Mouse (Mus musculus) small intestine, adult 2 months (tissue): ENCODE results near the gene Gm10491. TPM values are rescaled to one million over a fixed set of nuclear protein-coding genes. Genes with fewer than 3 reads are reported as not detected.

Experiments used
- H3K27ac ChIP-seq: fragments of 200-500 bp; 2 replicates; pipeline ENCODE4 v1.5.1; 2012; ENCODE audit warnings: low read depth, low read length, control low read depth, inconsistent platforms; ENCODE audit not compliant: insufficient read depth
- H3K27me3 ChIP-seq: fragments of 200-500 bp; 2 replicates; pipeline ENCODE4 v1.6.1; 2012; ENCODE audit warnings: mild to moderate bottlenecking, moderate library complexity, low read length, inconsistent platforms; ENCODE audit not compliant: control insufficient read depth, insufficient read depth
- H3K36me3 ChIP-seq: fragments of 200-500 bp; 2 replicates; pipeline ENCODE4 v1.6.1; 2012; ENCODE audit warnings: mild to moderate bottlenecking, low read length, control low read depth, inconsistent platforms; ENCODE audit not compliant: control insufficient read depth, insufficient read depth
- H3K4me1 ChIP-seq: fragments of 200-500 bp; 2 replicates; pipeline ENCODE4 v1.6.1; 2012; ENCODE audit warnings: low read length, inconsistent platforms, mixed read lengths; ENCODE audit not compliant: control insufficient read depth, insufficient read depth, insufficient read length
- H3K4me3 ChIP-seq: fragments of 200-500 bp; 2 replicates; pipeline ENCODE4 v1.5.1; 2012; ENCODE audit warnings: low read depth, mild to moderate bottlenecking, control low read depth, inconsistent platforms, low read length, moderate library complexity
- CTCF ChIP-seq: fragments of 200-500 bp; IDR thresholded peaks from 2 replicates; pipeline ENCODE4 v1.5.1; 2012; ENCODE audit warnings: low read depth, mild to moderate bottlenecking, control low read depth, inconsistent platforms, low read length, moderate library complexity, mixed read lengths; ENCODE audit not compliant: insufficient replicate concordance, insufficient read length; ENCODE audit errors: extremely low read depth
- POLR2A ChIP-seq: fragments of 200-500 bp; IDR thresholded peaks from 2 replicates; pipeline ENCODE4 v1.6.1; 2012; ENCODE audit warnings: low read depth, mild to moderate bottlenecking, control low read depth, inconsistent platforms, low read length, moderate library complexity
- WGBS: fragments of 180-500 bp; shearing (Covaris S2); methylation state at CpG from one replicate; pipeline ENCODE4 v1.1.7; 2018; 5-methylcytosine and 5-hydroxymethylcytosine counted together
- polyA plus RNA-seq: library from polyadenylated mRNA; depleted of rRNA; stranded (reverse); fragments of >200 nt; gene quantifications from 2 replicates; pipeline ENCODE4 v1.2.3, GENCODE M21; 2012

The Gm10491 gene
- polyA plus RNA-seq, 1 experiment, result not detected

- 47% methylated on average over 3 of the region's 3 CpGs for whole genome bisulfite sequencing
- TF ChIP-seq CTCF, result no peak
- no peak for TF ChIP-seq POLR2A
- H3K27me3 ChIP-seq, result no peaks in the 10 kb centered on the region
- no peak overlapping the region for H3K4me3 ChIP-seq
- no peaks in the 10 kb centered on the region for H3K4me1 ChIP-seq
- H3K36me3 ChIP-seq, result peaks cover 38% of the 10 kb centered on the region
- H3K27ac ChIP-seq, result no peak overlapping the region
Measured at GRCm38 (mm10) chrX:7869826-7870225, 37.8 kb downstream of the Gm10491 start.

GRCm38 (mm10) chrX:7868506-7868905, 39.1 kb downstream of the Gm10491 start:
- TF ChIP-seq POLR2A, result no peak
- no peak for TF ChIP-seq CTCF
- Histone ChIP-seq H3K4me1 (no peaks in the 10 kb centered on the region), H3K27ac (no peak overlapping the region), H3K27me3 (no peaks in the 10 kb centered on the region), H3K36me3 (peaks cover 33% of the 10 kb centered on the region), H3K4me3 (no peak overlapping the region)
- 52% methylated on average over 2 of the region's 2 CpGs for WGBS

GRCm38 (mm10) chrX:7867141-7867540, 40.5 kb downstream of the Gm10491 start:
- Histone ChIP-seq H3K36me3 (peaks cover 21% of the 10 kb centered on the region), H3K27me3 (no peaks in the 10 kb centered on the region), H3K4me3 (no peak overlapping the region), H3K27ac (no peak overlapping the region), H3K4me1 (no peaks in the 10 kb centered on the region)
- TF ChIP-seq POLR2A, result no peak
- TF ChIP-seq CTCF, result no peak
- 95% methylated on average over 1 of the region's 1 CpGs for WGBS

- peaks cover 17% of the 10 kb centered on the region for H3K36me3 ChIP-seq
- 48% methylated on average over 2 of the region's 2 CpGs for WGBS
- H3K4me3 ChIP-seq, result no peak overlapping the region
- 0 out of 2 replicates have a peak, but pooled peaks cover 2% of the 10 kb centered on the region for H3K4me1 ChIP-seq
- H3K27me3 ChIP-seq, result no peaks in the 10 kb centered on the region
- H3K27ac ChIP-seq, result no peak overlapping the region
- no peak for TF ChIP-seq POLR2A
- no peak for TF ChIP-seq CTCF
Measured at GRCm38 (mm10) chrX:7865786-7866185, 41.8 kb downstream of the Gm10491 start.

- H3K4me1 ChIP-seq, result 0 out of 2 replicates have a peak, but pooled peaks cover 2% of the 10 kb centered on the region
- 59% methylated on average over 2 of the region's 2 CpGs for WGBS
- TF ChIP-seq CTCF, result no peak
- TF ChIP-seq POLR2A, result no peak
- H3K27me3 ChIP-seq, result no peaks in the 10 kb centered on the region
- H3K27ac ChIP-seq, result peak overlapping the region; percentile 51; the same call in 1 of the 2 replicates
- H3K4me3 ChIP-seq, result no peak overlapping the region
- peaks cover 17% of the 10 kb centered on the region for H3K36me3 ChIP-seq
Measured at GRCm38 (mm10) chrX:7865343-7865742, 42.3 kb downstream of the Gm10491 start.

- Histone ChIP-seq H3K4me3 (no peak overlapping the region), H3K36me3 (peaks cover 17% of the 10 kb centered on the region), H3K27me3 (no peaks in the 10 kb centered on the region), H3K27ac (peak overlapping the region; percentile 51; the same call in 1 of the 2 replicates), H3K4me1 (0 out of 2 replicates have a peak, but pooled peaks cover 2% of the 10 kb centered on the region)
- TF ChIP-seq CTCF, result no peak
- no peak for TF ChIP-seq POLR2A
- WGBS, result 70% methylated on average over 3 of the region's 3 CpGs
Measured at GRCm38 (mm10) chrX:7864551-7864950, 43.1 kb downstream of the Gm10491 start.

- no peak overlapping the region for H3K4me3 ChIP-seq
- no peak for TF ChIP-seq POLR2A
- no peak for TF ChIP-seq CTCF
- H3K27me3 ChIP-seq, result no peaks in the 10 kb centered on the region
- peaks cover 15% of the 10 kb centered on the region for H3K36me3 ChIP-seq
- H3K27ac ChIP-seq, result no peak overlapping the region
- WGBS, result 81% methylated on average over 1 of the region's 1 CpGs
- H3K4me1 ChIP-seq, result 0 out of 2 replicates have a peak, but pooled peaks cover 2% of the 10 kb centered on the region
Measured at GRCm38 (mm10) chrX:7863181-7863580, 44.5 kb downstream of the Gm10491 start.
